Mouse (Mus musculus) spleen, adult 2 months (tissue): ENCODE results near the gene Nop58.

Experiments
- CTCF ChIP-seq: fragments of 200-500 bp; IDR thresholded peaks from 2 replicates; pipeline ENCODE4 v1.5.1; 2011; ENCODE audit warnings: mild to moderate bottlenecking, inconsistent platforms; ENCODE audit not compliant: insufficient read depth, insufficient read length, insufficient replicate concordance; ENCODE audit errors: extremely low read depth
- POLR2A ChIP-seq: fragments of 200-500 bp; IDR thresholded peaks from 2 replicates; pipeline ENCODE4 v1.6.1; 2011; ENCODE audit warnings: low read depth, low read length, inconsistent platforms

DNA sequence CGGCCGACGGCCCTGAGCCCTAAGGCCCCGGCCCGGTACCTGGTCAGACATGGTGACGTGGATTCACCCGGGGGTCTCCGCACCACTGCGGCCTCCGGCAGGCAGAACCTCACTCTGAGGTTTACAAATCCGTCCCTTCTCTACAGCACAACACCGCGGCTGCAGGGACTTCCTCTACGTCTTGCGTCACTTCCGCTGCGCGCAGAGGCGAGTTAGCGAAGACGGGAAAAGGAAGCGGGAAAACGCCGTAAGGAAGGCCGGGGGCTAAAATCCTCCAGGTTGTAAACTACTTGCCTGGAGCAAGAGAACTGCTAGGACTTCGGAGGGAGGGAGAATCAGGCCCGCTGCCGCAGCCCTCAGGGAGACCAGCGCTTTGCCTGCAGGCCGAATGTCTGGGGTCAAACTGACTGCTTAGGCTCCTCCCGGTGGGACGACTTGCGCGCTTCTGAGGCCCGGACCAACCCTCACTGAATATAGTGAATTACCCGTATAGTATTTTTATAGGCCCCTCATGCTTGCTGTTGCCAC is 14.1 kb upstream of the Nop58 start, which contains the start of gene Sumo1:
- no peak for TF ChIP-seq CTCF
- TF ChIP-seq POLR2A, result peak; percentile 90; the same call in 1 of the 2 replicates
